Mouse (Mus musculus) lung, adult 2 months (tissue): ENCODE results near the gene Hoxd8.

ENCODE experiments used
- CTCF ChIP-seq: fragments of 200-500 bp; IDR thresholded peaks from 2 replicates; pipeline ENCODE4 v1.5.1; 2011; ENCODE audit warnings: mild to moderate bottlenecking, low read length, control low read depth; ENCODE audit not compliant: insufficient read depth
- POLR2A ChIP-seq: fragments of 200-500 bp; IDR thresholded peaks from 2 replicates; pipeline ENCODE4 v1.6.1; 2011; ENCODE audit warnings: low read depth, mild to moderate bottlenecking, control low read depth, low read length, borderline replicate concordance; ENCODE audit errors: extremely low read depth

DNA sequence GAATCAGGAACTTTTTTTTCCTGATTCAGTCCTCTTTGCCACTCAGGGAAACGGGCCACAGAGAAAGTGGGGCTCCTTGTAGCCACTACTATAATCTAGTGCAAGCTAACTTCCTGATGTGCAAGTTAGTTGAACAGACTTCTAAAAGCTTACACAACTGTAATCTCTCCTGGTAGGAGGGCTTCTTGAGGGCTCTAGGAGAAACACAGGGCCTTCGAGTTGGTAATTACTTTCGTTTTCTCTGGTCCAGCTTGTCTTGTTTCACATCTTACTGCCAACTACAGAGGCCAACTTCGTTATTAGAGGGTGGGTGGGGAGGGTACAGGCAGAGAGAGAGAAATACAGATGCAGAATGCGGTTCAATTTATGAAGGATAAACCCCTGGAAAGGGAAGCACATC is 32.6 kb upstream of the Hoxd8 start:
- TF ChIP-seq CTCF: no peak
- TF ChIP-seq POLR2A: no peak
